Comparison of ENCODE assay signal across 11 mouse cellular contexts in the genomic region with DNA sequence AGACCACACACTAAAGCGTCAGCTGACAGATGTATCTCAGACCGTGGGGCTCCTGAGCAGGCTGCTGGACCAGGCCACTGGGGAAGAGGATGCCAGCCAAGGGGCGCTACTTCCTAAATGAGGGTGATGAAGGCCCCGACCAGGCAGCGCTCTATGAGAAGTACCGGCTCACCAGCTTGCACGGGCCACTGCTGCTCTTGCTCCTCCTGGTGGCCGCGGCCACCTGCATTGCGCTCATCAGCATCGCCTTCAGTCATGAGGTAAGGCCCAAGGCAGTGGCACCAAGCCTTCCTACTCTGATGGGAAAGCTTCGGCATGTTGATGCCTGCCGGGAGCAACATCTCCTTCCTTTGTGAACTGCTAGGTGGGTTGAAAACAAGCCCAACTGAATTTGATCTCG. TPM values are rescaled to one million over a fixed set of nuclear protein-coding genes. Genes with fewer than 3 reads are reported as not detected.
DNase-seq lines count a peak whose midpoint lies in the region; ATAC-seq and TF ChIP-seq lines count a peak whose summit lies in the region.
"Had no signal": no experiment of that assay in that cellular context is flagged by ENCODE, and none has a peak within 500 bp of the region (broad histone marks: within the 10 kb centered on the region; RNA-seq: fewer than 3 reads in every experiment).

No protein-coding gene starts in this region.

- no peak overlapping the region for H3K4me2 ChIP-seq in kidney, postnatal 0 days (ENCODE audit: low read length)
- no peak overlapping the region for H3K4me2 ChIP-seq in kidney, embryonic 15.5 days
- H3K4me2 ChIP-seq: embryonic facial prominence, embryonic 13.5 days had no signal

- H3K27me3 ChIP-seq in kidney, postnatal 0 days (ENCODE audit: insufficient read depth, low read length): no peaks in the 10 kb centered on the region
- H3K27me3 ChIP-seq in kidney, embryonic 15.5 days: no peaks in the 10 kb centered on the region
- H3K27me3 ChIP-seq: embryonic facial prominence, embryonic 13.5 days had no signal

- no peak overlapping the region for H3K9ac ChIP-seq in kidney, postnatal 0 days (ENCODE audit: low read depth, low read length)
- no peak overlapping the region for H3K9ac ChIP-seq in kidney, embryonic 15.5 days
- H3K9ac ChIP-seq: embryonic facial prominence, embryonic 13.5 days had no signal

- H3K4me3 ChIP-seq in kidney, postnatal 0 days (replicated peaks; ENCODE audit: low read depth, low read length): no peak overlapping the region
- no peak overlapping the region for H3K4me3 ChIP-seq in kidney, embryonic 15.5 days (replicated peaks)
- H3K4me3 ChIP-seq: embryonic facial prominence, embryonic 13.5 days had no signal

- H3K4me1 ChIP-seq in kidney, postnatal 0 days (replicated peaks; ENCODE audit: insufficient read depth, low read length): no peaks in the 10 kb centered on the region
- H3K4me1 ChIP-seq in kidney, embryonic 15.5 days: peaks cover 7% of the 10 kb centered on the region; the same call in 1 of the 2 replicates

- no peak overlapping the region for H3K27ac ChIP-seq in kidney, postnatal 0 days
- H3K27ac ChIP-seq in kidney, embryonic 15.5 days: no peak overlapping the region
- H3K27ac ChIP-seq: embryonic facial prominence, embryonic 13.5 days; macrophage had no signal

- peak; percentile 57 for TF ChIP-seq CTCF in kidney, postnatal 0 days (IDR thresholded peaks at IDR 0.05; ENCODE audit: low read depth)

- H3K36me3 ChIP-seq in kidney, postnatal 0 days (ENCODE audit: insufficient read depth, low read length): no peaks in the 10 kb centered on the region
- H3K36me3 ChIP-seq in kidney, embryonic 15.5 days: no peaks in the 10 kb centered on the region
- H3K36me3 ChIP-seq: embryonic facial prominence, embryonic 13.5 days had no signal

- ATAC-seq in kidney, postnatal 0 days (replicated peaks; ENCODE audit: low FRiP score, low read depth): no peak
- ATAC-seq in kidney, embryonic 15.5 days (replicated peaks; ENCODE audit: low FRiP score): no peak
- ATAC-seq in megakaryocyte, adult 5-6 weeks (ENCODE audit: poor library complexity, severe bottlenecking): 0 out of 2 replicates have a peak, but pooled peaks have one; percentile 36

- H3K9me3 ChIP-seq in kidney, postnatal 0 days (replicated peaks; ENCODE audit: low read length): no peaks in the 10 kb centered on the region
- H3K9me3 ChIP-seq in kidney, embryonic 15.5 days (replicated peaks): no peaks in the 10 kb centered on the region
- H3K9me3 ChIP-seq: embryonic facial prominence, embryonic 13.5 days had no signal

- 70% methylated on average over 14 of the region's 14 CpGs for WGBS in kidney, postnatal 0 days
- WGBS in kidney, embryonic 15.5 days: 76% methylated on average over 14 of the region's 14 CpGs

- intact Hi-C loops in left cerebral cortex, postnatal 25 days (cut with DNase I): no loop called here

- DNase-seq in kidney, postnatal 0 days (ENCODE audit: low spot score): no peak
- DNase-seq in CD8-positive naive resting alpha-beta T cell, adult 2 months (ENCODE audit: low read depth in 2 of 2, low spot score in 2 of 2): peak; percentile 29 to 40
- peak; percentile 31 for DNase-seq in embryo, embryonic 10.5 days (ENCODE audit: low spot score)
- DNase-seq in urinary bladder, adult 2 months (ENCODE audit: low spot score): no peak
- no peak for DNase-seq in layer of hippocampus, adult 9-11 months
- no peak for DNase-seq in left cerebral cortex, postnatal 25 days (ENCODE audit: low spot score in 2 of 2)
- DNase-seq: kidney, postnatal 14 days had no signal

RNA-seq across cellular contexts. Expression of a gene that starts 34.3 kb away (rescaled TPM):
- polyA plus RNA-seq in kidney, postnatal 0 days (2015; fragmentation: Nextera tagmentation; extraction: Ambion mirVana): 4.3 TPM in 2 replicates
- 2.9 and 3.1 TPM in 2 replicates for polyA plus RNA-seq in kidney, embryonic 15.5 days (2015; fragmentation: Nextera tagmentation; extraction: Ambion mirVana)
- 43.5 and 58.4 TPM in 2 replicates for total RNA-seq in megakaryocyte, adult 5-6 weeks (2015)
- 63.7 and 70.3 TPM in 2 replicates for total RNA-seq in megakaryocyte, adult 5-6 weeks (2017)
- polyA plus RNA-seq in urinary bladder, adult 2 months (2012; rRNA removed): 15.0 and 15.2 TPM in 2 replicates
- total RNA-seq in left cerebral cortex, postnatal 25 days (2021): 1 to 10 TPM; 3.5 to 5.2 TPM

RNA-seq across cellular contexts. Expression of a gene that starts 55.5 kb away (rescaled TPM):
- 64.6 and 75.1 TPM in 2 replicates for polyA plus RNA-seq in kidney, postnatal 0 days (2015; fragmentation: Nextera tagmentation; extraction: Ambion mirVana)
- 68.6 and 74.4 TPM in 2 replicates for polyA plus RNA-seq in kidney, embryonic 15.5 days (2015; fragmentation: Nextera tagmentation; extraction: Ambion mirVana)
- total RNA-seq in megakaryocyte, adult 5-6 weeks (2015): 65.4 and 69.1 TPM in 2 replicates
- 61.5 and 62.7 TPM in 2 replicates for total RNA-seq in megakaryocyte, adult 5-6 weeks (2017)
- 45.6 and 46.4 TPM in 2 replicates for polyA plus RNA-seq in urinary bladder, adult 2 months (2012; rRNA removed)
- 10 to 100 TPM; 52.3 to 56.4 TPM for total RNA-seq in left cerebral cortex, postnatal 25 days (2021)

Comparison
In these comparisons a context has a peak if more than half of its experiments do, and no peak if none do; other contexts are left out.
1. DNase-seq: peak in CD8-positive naive resting alpha-beta T cell, adult 2 months (2 of 2) and embryo, embryonic 10.5 days (single experiment); none in kidney, postnatal 0 days (single experiment), urinary bladder, adult 2 months (single experiment), layer of hippocampus, adult 9-11 months (single experiment) and left cerebral cortex, postnatal 25 days (0 of 2).